Mouse (Mus musculus): ENCODE results near the gene Nrl.

The Nrl gene

GRCm38 (mm10) chr14:55536116-55536745 is 11.4 kb upstream of the Nrl start:
- DNase-seq (ENCODE audit: low spot score in 2 of 2): peak in 1 of 2 experiments; percentile 60

- no peak for DNase-seq (ENCODE audit: low spot score in 2 of 2)
These were observed 3.2 kb upstream of the Nrl start for GRCm38 (mm10) chr14:55527940-55528339.

- no peak for DNase-seq (ENCODE audit: low spot score in 2 of 2)
These were observed 1.9 kb upstream of the Nrl start for GRCm38 (mm10) chr14:55526674-55527073.

GRCm38 (mm10) chr14:55524062-55524461 is 719 bp downstream of the Nrl start:
- no peak for DNase-seq (ENCODE audit: low spot score in 2 of 2)

- DNase-seq (ENCODE audit: low spot score in 2 of 2): peak in 1 of 2 experiments; percentile 68
These were observed 4.1 kb downstream of the Nrl start for GRCm38 (mm10) chr14:55520451-55521361.

- DNase-seq (ENCODE audit: low spot score in 2 of 2): no peak
These were observed 5.2 kb downstream of the Nrl start for GRCm38 (mm10) chr14:55519604-55520003.

GRCm38 (mm10) chr14:55518897-55519296 is 5.9 kb downstream of the Nrl start:
- peak in 1 of 2 experiments; percentile 60 for DNase-seq (ENCODE audit: low spot score in 2 of 2)

GRCm38 (mm10) chr14:55515846-55516245 is 8.9 kb downstream of the Nrl start:
- DNase-seq (ENCODE audit: low spot score in 2 of 2): no peak

GRCm38 (mm10) chr14:55513927-55514326 is 10.9 kb downstream of the Nrl start:
- no peak for DNase-seq (ENCODE audit: low spot score in 2 of 2)

GRCm38 (mm10) chr14:55511037-55511436 is 13.7 kb downstream of the Nrl start:
- DNase-seq (ENCODE audit: low spot score in 2 of 2): no peak

GRCm38 (mm10) chr14:55510125-55510731 is 14.6 kb downstream of the Nrl start, which contains the start of gene Cpne6:
Gene Cpne6, plus strand, starts transcription at chr14:55510445.
- no peak for DNase-seq (ENCODE audit: low spot score in 2 of 2)

- no peak for DNase-seq (ENCODE audit: low spot score in 2 of 2)
These were observed 15.2 kb downstream of the Nrl start for GRCm38 (mm10) chr14:55509540-55509939.

- DNase-seq (ENCODE audit: low spot score in 2 of 2): no peak
These were observed 17.0 kb downstream of the Nrl start for GRCm38 (mm10) chr14:55507801-55508200.

- no peak for DNase-seq (ENCODE audit: low spot score in 2 of 2)
These were observed 19.2 kb downstream of the Nrl start for GRCm38 (mm10) chr14:55505612-55506011.

GRCm38 (mm10) chr14:55497449-55497821 is 27.3 kb downstream of the Nrl start:
- DNase-seq (ENCODE audit: low spot score in 2 of 2): peak; percentile 91 to 96

- DNase-seq (ENCODE audit: low spot score in 2 of 2): no peak
These were observed 27.9 kb downstream of the Nrl start for GRCm38 (mm10) chr14:55496761-55497448.

GRCm38 (mm10) chr14:55495509-55496240 is 29.1 kb downstream of the Nrl start:
- DNase-seq (ENCODE audit: low spot score in 2 of 2): no peak

GRCm38 (mm10) chr14:55492103-55492502 is 32.7 kb downstream of the Nrl start:
- no peak for DNase-seq (ENCODE audit: low spot score in 2 of 2)

GRCm38 (mm10) chr14:55491291-55491833 is 33.4 kb downstream of the Nrl start:
- DNase-seq (ENCODE audit: low spot score in 2 of 2): peak in 1 of 2 experiments; percentile 59

GRCm38 (mm10) chr14:55490361-55491201 is 34.2 kb downstream of the Nrl start, which contains the start of gene Carmil3:
Gene Carmil3, plus strand, starts transcription at chr14:55490651.
- peak; percentile 71 to 86 for DNase-seq (ENCODE audit: low spot score in 2 of 2)

All from cerebellum, postnatal 4 days (tissue).